Mouse (Mus musculus) liver, postnatal 0 days (tissue): Measurements from ENCODE around the gene Dnajb5.

ENCODE experiments used
- CTCF ChIP-seq: sonication (generic); IDR thresholded peaks from 2 replicates; pipeline ENCODE4 v1.5.1; 2016; ENCODE audit warnings: antibody characterized with exemption, low read depth
- EP300 ChIP-seq: IDR thresholded peaks from 2 replicates; pipeline ENCODE4 v1.6.1; 2016; ENCODE audit warnings: antibody characterized with exemption, low read depth, mild to moderate bottlenecking

DNA sequence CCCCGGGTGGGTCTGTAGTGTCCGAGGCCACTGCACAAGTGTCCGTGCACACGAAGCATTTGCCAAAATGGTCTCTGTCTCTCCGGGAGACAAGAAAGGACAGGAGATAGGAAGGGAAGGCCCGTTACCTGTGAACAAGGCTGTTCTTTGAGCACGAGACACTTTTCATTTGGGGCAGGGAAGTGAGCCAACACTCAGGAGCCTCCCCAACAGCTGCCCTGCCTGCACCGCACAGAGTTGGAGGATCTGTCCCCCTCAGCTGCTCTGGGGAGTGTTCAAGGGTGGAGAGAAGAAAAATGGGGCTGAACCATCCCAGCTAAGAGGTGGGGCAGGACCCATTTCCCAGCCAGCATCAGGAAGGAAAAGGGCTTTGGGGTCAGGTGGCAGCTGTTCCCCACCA lies 8.4 kb downstream of the Dnajb5 start:
- TF ChIP-seq EP300: no peak
- TF ChIP-seq CTCF: no peak
